Mouse (Mus musculus) CD4-positive, CD25-positive, alpha-beta regulatory T cell, adult 4 months (primary cell): ENCODE results near the gene Naaladl2. TPM values are rescaled to one million over a fixed set of nuclear protein-coding genes. Genes with fewer than 3 reads are reported as not detected.
"Not testable (repeated sequence)": the region's sequence is repeated elsewhere in the genome, so short reads cannot be mapped to it uniquely, and the experiment has no call there.

Source experiments
- ATAC-seq: one replicate; pipeline ENCODE4 v1.8.0; 2017
- polyA plus RNA-seq, 2 experiments: library from polyadenylated mRNA; unstranded; fragments of 100-300 nt; shearing (Covaris generic); gene quantifications; one replicate each; pipeline ENCODE4 v1.2.1; 2017

Naaladl2 gene
- not detected for polyA plus RNA-seq

- no peak for ATAC-seq
Observed at GRCm38 (mm10) chr3:25143555-25144311, at the start of gene Naaladl2. TSS of gene Naaladl2 (minus strand) at chr3:25144261.

GRCm38 (mm10) chr3:25151721-25152120 lies 7.7 kb upstream of the Naaladl2 start:
- no peak for ATAC-seq

DNA sequence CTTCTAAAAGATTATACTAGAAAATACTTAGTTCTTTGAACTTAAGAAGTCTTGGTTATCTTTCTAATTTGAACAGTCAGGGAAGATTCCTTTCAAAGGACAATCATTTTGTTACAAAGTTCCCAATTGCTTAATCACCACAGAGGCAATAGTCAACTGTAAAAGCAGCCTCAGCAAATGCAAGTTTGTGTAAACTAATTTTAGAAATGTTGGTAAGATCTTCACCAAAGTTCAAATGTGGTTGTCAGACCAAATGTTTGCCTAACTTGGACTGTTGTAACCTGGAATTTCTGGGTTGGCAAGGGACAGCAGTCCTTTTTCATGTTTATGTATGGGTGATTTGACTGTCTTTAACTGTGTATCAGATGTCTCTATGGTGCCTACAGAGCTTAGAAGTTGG lies 3.2 kb upstream of the Naaladl2 start:
- ATAC-seq = no peak

DNA sequence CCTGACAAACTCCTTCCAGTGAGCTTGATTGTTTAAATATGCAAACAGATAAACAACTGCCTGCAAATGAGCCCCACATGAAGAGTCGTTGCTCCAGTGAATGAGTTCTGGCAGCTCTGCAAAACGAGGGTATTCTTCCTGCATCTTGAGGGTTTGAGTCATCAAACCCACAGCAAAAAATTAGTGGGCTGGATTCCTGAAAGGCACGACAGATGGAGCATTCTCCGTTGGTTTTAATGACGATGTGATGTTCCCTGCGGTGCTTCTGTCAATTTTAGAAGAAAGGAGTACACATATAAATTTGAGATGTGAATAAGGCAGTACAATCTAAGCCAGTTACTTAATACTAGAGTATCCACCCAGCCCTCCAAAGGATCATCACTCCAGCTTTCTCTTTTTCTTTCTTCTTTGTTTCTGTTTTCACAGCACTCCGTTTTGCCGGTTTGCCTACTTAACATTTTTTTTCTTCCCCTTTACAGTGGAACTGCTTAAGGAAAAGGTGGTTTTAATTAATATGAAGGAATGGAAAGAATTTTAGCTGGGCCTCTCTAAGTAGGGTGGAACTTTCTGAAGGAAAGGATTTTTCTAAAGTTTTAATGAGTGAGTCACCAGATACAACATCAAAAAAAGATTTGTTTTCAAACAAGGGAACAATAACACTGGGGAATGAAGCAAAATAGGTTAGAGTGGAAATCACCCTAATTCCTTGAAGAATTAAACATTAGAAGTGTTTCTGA lies 1.1 kb upstream of the Naaladl2 start:
- ATAC-seq = no peak

DNA sequence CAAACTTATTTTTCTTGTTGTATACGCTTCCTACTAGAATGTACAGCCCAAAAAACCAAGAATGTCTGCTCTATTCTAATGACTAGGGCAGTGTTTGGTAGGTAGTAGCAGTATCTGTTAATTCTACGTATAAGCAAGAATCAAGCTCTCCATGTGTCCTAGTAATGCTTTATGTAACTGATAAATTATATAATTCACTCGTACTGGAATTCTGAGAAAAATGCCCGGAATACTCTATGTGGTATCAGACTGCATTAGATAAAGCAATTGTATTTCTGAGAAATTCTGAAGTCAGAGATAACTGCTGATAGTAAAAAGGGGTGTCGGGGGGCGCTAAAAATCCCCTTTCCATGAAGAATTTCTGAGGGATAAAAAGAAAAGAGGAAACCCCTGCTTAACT lies 950 bp downstream of the Naaladl2 start:
- no peak for ATAC-seq

GRCm38 (mm10) chr3:25131848-25132247 lies 12.2 kb downstream of the Naaladl2 start:
- ATAC-seq = no peak

DNA sequence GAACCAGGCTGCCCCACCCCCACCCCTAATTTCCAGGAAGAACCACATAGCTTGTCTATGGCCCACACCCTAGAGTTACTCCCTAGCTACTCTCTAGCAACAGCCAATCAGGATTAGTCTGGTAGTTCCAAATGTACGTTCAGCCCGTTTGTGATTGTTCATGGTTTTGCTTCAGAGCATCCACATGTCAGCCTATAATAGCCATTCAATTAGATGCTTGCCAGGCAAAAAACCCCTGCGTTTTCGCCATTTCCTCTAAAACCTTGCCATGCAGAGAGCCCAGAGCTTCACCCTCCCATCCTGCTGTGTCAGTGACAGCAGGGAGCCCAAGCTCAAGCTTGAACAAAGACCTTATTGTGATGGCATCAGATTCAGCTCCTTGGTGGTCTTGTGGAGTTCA lies 16.2 kb downstream of the Naaladl2 start:
- ATAC-seq = no peak

GRCm38 (mm10) chr3:25124919-25125846 lies 18.9 kb downstream of the Naaladl2 start:
- no peak for ATAC-seq

DNA sequence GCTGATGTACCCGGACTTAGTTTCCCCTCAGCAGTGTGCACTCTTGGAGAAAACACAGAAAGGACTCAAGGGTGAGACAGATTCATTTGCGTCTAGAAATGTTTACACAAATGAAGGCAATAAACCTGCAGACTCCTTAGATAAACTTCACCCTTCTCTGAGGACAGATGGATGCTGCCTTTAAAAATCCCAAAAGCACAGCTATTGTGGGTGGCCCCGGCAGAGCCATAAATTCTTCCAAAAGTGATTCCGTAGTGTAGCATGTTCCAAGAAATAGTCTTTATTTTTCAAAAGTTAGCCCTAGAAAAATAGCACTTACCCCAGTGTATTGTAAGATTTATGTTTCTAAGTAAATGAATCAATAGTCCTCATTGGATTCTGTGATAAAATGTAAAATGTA lies 31.0 kb downstream of the Naaladl2 start:
- no peak for ATAC-seq

DNA sequence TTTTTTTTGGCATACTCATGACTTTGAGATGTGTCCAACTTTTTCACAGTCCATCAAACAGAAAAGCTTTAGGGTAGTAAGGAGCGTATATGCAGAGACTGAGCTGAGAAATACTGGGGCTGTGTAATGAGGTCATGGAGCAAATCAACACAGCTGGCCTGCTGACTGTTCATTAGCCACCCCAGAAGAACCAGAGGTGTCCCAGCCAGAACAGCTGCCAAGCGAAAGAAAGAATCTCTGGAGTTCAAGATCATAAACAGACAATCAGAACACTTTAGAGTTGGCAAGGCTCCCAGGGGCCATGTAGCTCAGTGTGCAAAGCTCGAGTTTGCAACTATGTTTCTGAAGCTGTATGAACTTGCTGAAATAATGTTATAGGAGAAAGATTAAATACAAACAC lies 35.1 kb downstream of the Naaladl2 start:
- ATAC-seq = no peak

GRCm38 (mm10) chr3:25092986-25093385 lies 51.1 kb downstream of the Naaladl2 start:
- ATAC-seq = no peak

DNA sequence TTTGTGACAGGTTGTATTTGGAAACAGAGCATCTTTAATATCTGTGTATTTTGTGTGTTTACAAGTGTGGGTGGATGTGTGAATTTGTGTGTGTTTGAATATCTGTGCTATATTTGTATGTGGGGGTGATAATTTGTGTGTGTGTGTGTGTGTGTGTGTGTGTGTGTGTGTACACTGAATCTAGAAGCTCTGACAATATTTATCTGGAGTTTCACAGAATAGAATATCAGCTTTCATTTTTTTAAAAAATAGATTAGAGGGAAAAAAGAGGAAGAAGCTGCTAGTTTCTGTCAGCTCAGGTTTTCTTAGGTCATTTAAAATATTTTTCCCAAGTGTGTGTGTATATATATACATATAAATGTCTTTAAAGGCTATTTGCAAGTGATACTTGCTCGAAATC lies 68.3 kb downstream of the Naaladl2 start:
- no peak for ATAC-seq

DNA sequence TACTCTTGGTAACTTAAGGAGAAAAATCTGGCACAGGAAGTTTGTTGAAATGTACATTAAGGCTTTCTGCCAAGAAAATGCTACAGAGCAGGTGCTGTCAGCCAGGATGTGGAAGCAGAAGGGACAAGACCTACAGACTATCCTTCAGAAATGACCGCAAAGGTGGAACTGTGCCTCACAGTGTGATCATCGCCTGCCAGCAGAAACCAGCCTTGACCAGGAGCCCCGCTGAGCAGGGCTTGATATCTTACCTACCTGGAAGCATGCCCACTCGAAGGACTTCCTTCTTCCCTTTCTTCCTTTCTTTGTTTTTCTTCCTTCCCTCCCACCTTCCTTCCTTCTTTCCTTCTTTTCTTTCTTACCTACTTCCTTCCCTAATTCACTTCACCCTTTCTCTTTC lies 69.8 kb downstream of the Naaladl2 start:
- no peak for ATAC-seq

- ATAC-seq = no peak
Observed at GRCm38 (mm10) chr3:25073821-25074220, 70.2 kb downstream of the Naaladl2 start.

- ATAC-seq = no peak
Observed at GRCm38 (mm10) chr3:25063217-25063616, 80.8 kb downstream of the Naaladl2 start.

DNA sequence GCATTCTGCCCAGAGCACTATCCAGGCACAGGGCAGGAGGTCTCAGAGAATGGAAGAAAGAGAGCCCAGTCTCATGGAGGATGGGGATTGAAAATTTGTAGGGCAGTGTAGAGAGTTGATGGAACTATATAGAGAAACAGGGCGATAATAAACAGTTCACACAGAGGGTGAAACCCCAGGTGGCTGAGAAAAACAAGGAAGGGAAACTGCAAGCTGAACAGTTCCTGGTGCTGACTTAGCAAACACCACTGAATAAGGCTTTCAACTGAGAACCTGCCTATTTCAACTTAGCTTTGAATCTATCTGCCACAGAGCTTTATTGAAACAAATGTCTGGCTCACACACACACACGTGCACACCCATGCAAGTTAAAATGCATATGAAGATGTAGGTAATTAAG lies 91.1 kb downstream of the Naaladl2 start:
- ATAC-seq = no peak

GRCm38 (mm10) chr3:25019972-25020371 lies 124.1 kb downstream of the Naaladl2 start:
- no peak for ATAC-seq

GRCm38 (mm10) chr3:25010751-25011150 lies 133.3 kb downstream of the Naaladl2 start:
- no peak for ATAC-seq

DNA sequence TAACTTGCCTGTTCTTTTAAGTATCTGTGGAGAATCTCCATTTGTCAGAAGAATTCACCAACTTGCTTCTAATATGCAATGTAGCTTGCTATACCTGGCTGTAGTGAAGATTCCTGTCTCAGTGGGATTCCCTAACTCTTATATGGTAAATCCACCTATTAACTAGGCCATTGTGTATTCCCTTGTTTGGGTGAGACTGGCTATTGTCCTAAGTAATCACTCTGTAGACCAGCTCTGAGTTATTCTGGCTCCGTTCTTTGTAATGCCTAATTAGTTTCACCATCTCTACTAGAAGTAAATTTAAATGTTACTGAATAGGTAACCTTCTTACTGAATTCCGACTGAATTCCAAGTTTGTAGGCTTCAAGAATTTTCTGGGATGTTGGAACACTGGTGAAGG lies 137.3 kb downstream of the Naaladl2 start:
- ATAC-seq = not testable (repeated sequence)

GRCm38 (mm10) chr3:24992577-24992976 lies 151.5 kb downstream of the Naaladl2 start:
- ATAC-seq = no peak

DNA sequence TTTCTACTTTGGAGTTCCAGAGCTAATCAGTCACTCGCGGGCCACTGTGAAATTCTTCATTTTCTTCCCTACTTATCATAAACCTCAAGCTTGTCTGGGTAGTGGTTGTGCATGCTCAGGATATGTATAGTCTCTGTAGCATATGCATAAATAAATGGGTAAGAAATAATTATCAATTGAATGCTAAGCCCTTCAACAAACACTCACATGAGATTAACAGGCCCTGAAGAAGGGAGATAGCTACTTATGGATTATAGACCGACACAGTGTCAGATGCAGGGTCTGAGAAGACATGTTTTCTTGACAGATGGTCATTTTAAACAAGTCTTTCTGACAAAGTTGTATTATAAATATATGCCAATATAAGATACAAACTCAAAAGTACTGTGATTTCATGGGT lies 152.0 kb downstream of the Naaladl2 start:
- no peak for ATAC-seq

DNA sequence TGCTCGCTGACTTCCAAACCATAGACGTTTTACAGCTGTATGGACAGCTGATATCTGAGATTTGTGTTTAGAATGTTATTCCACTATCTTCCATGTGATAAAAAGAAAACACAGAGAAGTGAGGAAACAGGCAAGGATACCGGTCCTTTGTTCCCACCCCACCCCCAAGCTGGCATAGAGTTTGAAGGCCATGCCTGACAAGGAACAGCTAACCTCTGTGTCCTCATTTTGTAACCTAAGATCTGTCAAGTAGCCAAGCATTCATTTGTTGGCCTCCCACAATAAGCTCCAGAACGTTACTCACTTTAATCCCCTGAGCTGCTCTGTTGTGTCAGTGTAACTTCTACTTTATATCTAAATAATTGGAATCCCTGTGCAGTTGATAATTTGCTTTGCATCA lies 161.9 kb downstream of the Naaladl2 start:
- no peak for ATAC-seq

DNA sequence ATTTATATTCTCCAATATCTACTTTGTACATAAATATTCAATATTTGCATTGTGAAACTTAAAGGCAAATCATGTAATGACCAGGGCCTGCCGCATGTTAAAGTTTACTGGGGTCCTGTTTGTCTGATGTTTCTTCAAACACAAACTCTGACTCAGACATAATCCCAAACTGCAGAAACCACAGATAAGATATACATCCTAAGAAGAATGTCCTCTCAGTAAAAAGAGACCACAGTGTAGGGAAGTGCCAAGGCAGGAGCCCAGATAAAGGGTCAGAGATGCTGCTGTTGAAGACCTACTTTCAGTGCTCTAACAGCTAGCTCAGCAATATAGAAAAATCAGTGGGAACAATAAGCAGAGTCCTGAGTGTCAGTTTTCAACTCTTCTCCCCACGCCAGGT lies 201.9 kb downstream of the Naaladl2 start:
- no peak for ATAC-seq
